In the genomic region with DNA sequence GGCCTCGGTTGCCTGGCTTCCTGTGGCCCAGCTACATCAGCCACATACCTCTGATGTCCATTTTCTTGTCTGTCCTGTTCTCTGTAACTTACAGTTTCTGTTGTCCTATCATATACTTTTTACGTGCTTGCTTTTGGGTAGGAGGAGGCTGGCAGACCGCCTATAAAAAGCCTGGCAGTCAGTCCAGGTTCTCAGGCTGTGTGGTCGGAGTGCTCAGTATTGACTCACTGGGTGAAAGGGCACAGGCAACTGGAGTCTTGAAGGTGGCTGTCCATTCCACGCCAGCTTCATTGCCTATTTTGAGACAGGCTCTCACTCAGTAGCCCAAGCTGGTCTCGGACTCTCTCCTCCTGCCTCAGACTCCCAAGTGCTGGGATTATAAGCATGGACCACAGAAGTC, we compare ENCODE assay signal across 17 mouse cellular contexts. TPM values are rescaled to one million over a fixed set of nuclear protein-coding genes. Genes with fewer than 3 reads are reported as not detected.
DNase-seq lines count a peak whose midpoint lies in the region; ATAC-seq and TF ChIP-seq lines count a peak whose summit lies in the region.
"Had no signal": no experiment of that assay in that cellular context is flagged by ENCODE, and none has a peak within 500 bp of the region (broad histone marks: within the 10 kb centered on the region; RNA-seq: fewer than 3 reads in every experiment).

No protein-coding gene starts in this region.

- TF ChIP-seq CTCF in kidney, adult 2 months (conservative IDR thresholded peaks at IDR 0.05; ENCODE audit: insufficient read depth, insufficient read length, low read depth, low read length) = no peak
- no peak for TF ChIP-seq CTCF in heart, postnatal 0 days (IDR thresholded peaks at IDR 0.05; ENCODE audit: low read depth)

- peak; percentile 75 for DNase-seq in adrenal gland, adult 2 months
- DNase-seq in adrenal gland, adult 8-10 months = no peak
- peak; percentile 74 for DNase-seq in kidney, adult 2 months
- DNase-seq in kidney, postnatal 4 days = no peak
- DNase-seq in NIH3T3 (ENCODE audit: low read depth) = peak; percentile 70
- peak; percentile 50 for DNase-seq in heart, postnatal 0 days (ENCODE audit: low spot score)
- DNase-seq in yolk sac, embryonic 10.5 days (ENCODE audit: low spot score) = no peak
- DNase-seq in cerebellum, adult 11-12 months = no peak
- DNase-seq: right cerebral cortex, postnatal 4 days; thymus, postnatal 25 days had no signal

- no peak overlapping the region for H3K4me2 ChIP-seq in heart, postnatal 0 days (ENCODE audit: low read depth, low read length)
- H3K4me2 ChIP-seq: embryonic facial prominence, embryonic 13.5 days; hindbrain, embryonic 14.5 days; limb, embryonic 15.5 days; midbrain, embryonic 13.5 days had no signal

- peaks cover 6% of the 10 kb centered on the region; the same call in 1 of the 2 replicates for H3K4me1 ChIP-seq in kidney, adult 2 months (ENCODE audit: control insufficient read depth, insufficient read depth, low read length)
- H3K4me1 ChIP-seq in heart, postnatal 0 days (ENCODE audit: control insufficient read depth, insufficient read depth) = peaks cover 6% of the 10 kb centered on the region; the same call in 1 of the 2 replicates
- H3K4me1 ChIP-seq: embryonic facial prominence, embryonic 13.5 days; limb, embryonic 15.5 days; midbrain, embryonic 13.5 days had no signal

- no peaks in the 10 kb centered on the region for H3K9me3 ChIP-seq in heart, postnatal 0 days (replicated peaks; ENCODE audit: control insufficient read depth, low read length)
- H3K9me3 ChIP-seq: embryonic facial prominence, embryonic 13.5 days; limb, embryonic 15.5 days; midbrain, embryonic 13.5 days had no signal

- no peak overlapping the region for H3K9ac ChIP-seq in heart, postnatal 0 days (replicated peaks; ENCODE audit: low read depth, low read length)
- H3K9ac ChIP-seq: embryonic facial prominence, embryonic 13.5 days; hindbrain, embryonic 14.5 days; limb, embryonic 15.5 days; midbrain, embryonic 13.5 days had no signal

- no peaks in the 10 kb centered on the region; the same call in 1 of the 2 replicates for H3K36me3 ChIP-seq in kidney, adult 2 months (ENCODE audit: control insufficient read depth, insufficient read depth, low read length)
- H3K36me3 ChIP-seq in heart, postnatal 0 days (replicated peaks; ENCODE audit: control insufficient read depth, insufficient read depth, low read length) = peaks cover 80% of the 10 kb centered on the region

- no peak for TF ChIP-seq POLR2A in kidney, adult 2 months (IDR thresholded peaks at IDR 0.05; ENCODE audit: low read depth, low read length)

- no peak for TF ChIP-seq EP300 in heart, postnatal 0 days (IDR thresholded peaks at IDR 0.05; ENCODE audit: low read depth)

- H3K27me3 ChIP-seq in kidney, adult 2 months (replicated peaks; ENCODE audit: control insufficient read depth, insufficient read depth, low read length) = no peaks in the 10 kb centered on the region
- no peaks in the 10 kb centered on the region for H3K27me3 ChIP-seq in heart, postnatal 0 days (ENCODE audit: control insufficient read depth, insufficient read depth, low read length)
- H3K27me3 ChIP-seq: embryonic facial prominence, embryonic 13.5 days; limb, embryonic 15.5 days; midbrain, embryonic 13.5 days had no signal

- no peak overlapping the region for H3K27ac ChIP-seq in kidney, adult 2 months (ENCODE audit: insufficient read depth, low read depth, low read length)
- H3K27ac ChIP-seq in heart, postnatal 0 days (ENCODE audit: low read depth) = peak overlapping the region; percentile 50; the same call in 1 of the 2 replicates
- H3K27ac ChIP-seq: embryonic facial prominence, embryonic 13.5 days; hindbrain, embryonic 14.5 days; left cerebral cortex, adult 2 months; limb, embryonic 15.5 days; midbrain, embryonic 13.5 days had no signal

- ATAC-seq in heart, postnatal 0 days (ENCODE audit: insufficient read depth, low read depth) = peak; percentile 78
- ATAC-seq: forebrain, embryonic 14.5 days; lung, postnatal 0 days; midbrain, embryonic 13.5 days had no signal

- H3K4me3 ChIP-seq in kidney, adult 2 months (ENCODE audit: insufficient read depth, low read depth, low read length) = no peak overlapping the region
- no peak overlapping the region for H3K4me3 ChIP-seq in heart, postnatal 0 days (ENCODE audit: low read depth, low read length)
- H3K4me3 ChIP-seq: embryonic facial prominence, embryonic 13.5 days; left cerebral cortex, adult 2 months; limb, embryonic 15.5 days; midbrain, embryonic 13.5 days had no signal

- 62% methylated on average over 6 of the region's 6 CpGs for WGBS in kidney, adult 2 months
- WGBS in heart, postnatal 0 days = 47% methylated on average over 6 of the region's 6 CpGs

RNA-seq across cellular contexts. Expression of a gene that starts 13.2 kb away (rescaled TPM):
- total RNA-seq in adrenal gland, adult 2 months (2021) = 10 to 100 TPM; 52.6 to 95.2 TPM
- 93.6 and 106 TPM in 2 replicates for polyA plus RNA-seq in adrenal gland, adult 2 months (2012; rRNA removed)
- 100 to 1,000 TPM in 1 of 4 experiments, 10 to 100 TPM in 3; 63.9 to 114 (median 85.5) TPM for total RNA-seq in adrenal gland, adult 8-10 months (2022)
- polyA plus RNA-seq in kidney, adult 2 months (2012; rRNA removed) = 67.4 and 75.6 TPM in 2 replicates
- total RNA-seq in heart, postnatal 0 days (2014; rRNA removed; ENCODE audit: low replicate concordance) = 50.8 and 52.4 TPM in 2 replicates
- polyA plus RNA-seq in heart, postnatal 0 days (2015; fragmentation: Nextera tagmentation; extraction: Ambion mirVana) = 36.0 and 37.7 TPM in 2 replicates

RNA-seq across cellular contexts. Expression of a gene that starts 37.8 kb away (rescaled TPM):
- total RNA-seq in adrenal gland, adult 2 months (2021) = 100 to 1,000 TPM; 109 to 185 TPM
- polyA plus RNA-seq in adrenal gland, adult 2 months (2012; rRNA removed) = 737 and 1,088 TPM in 2 replicates
- total RNA-seq in adrenal gland, adult 8-10 months (2022) = 100 to 1,000 TPM; 229 to 287 (median 252) TPM
- polyA plus RNA-seq in kidney, adult 2 months (2012; rRNA removed) = 33.3 and 38.1 TPM in 2 replicates
- total RNA-seq in heart, postnatal 0 days (2014; rRNA removed; ENCODE audit: low replicate concordance) = 17.6 and 19.6 TPM in 2 replicates
- polyA plus RNA-seq in heart, postnatal 0 days (2015; fragmentation: Nextera tagmentation; extraction: Ambion mirVana) = 19.0 and 20.7 TPM in 2 replicates

Comparison
In these comparisons a context has a peak if more than half of its experiments do, and no peak if none do; other contexts are left out.
1. DNase-seq: peak in adrenal gland, adult 2 months (single experiment), kidney, adult 2 months (single experiment), NIH3T3 (single experiment) and heart, postnatal 0 days (single experiment); none in adrenal gland, adult 8-10 months (single experiment), kidney, postnatal 4 days (0 of 2), yolk sac, embryonic 10.5 days (single experiment) and cerebellum, adult 11-12 months (single experiment).